Mouse (Mus musculus): ENCODE data around the gene Map4k4. TPM values are rescaled to one million over a fixed set of nuclear protein-coding genes. Genes with fewer than 3 reads are reported as not detected.

The Map4k4 gene
- 33.8 and 45.4 TPM in 2 replicates for polyA plus RNA-seq (2016; fragmentation: Nextera tagmentation; extraction: Ambion mirVana)

- 1% methylated on average over 97 of the region's 97 CpGs for WGBS
- Histone ChIP-seq H3K27me3 (ENCODE audit: low read depth, poor library complexity, severe bottlenecking) (no peaks in the 10 kb centered on the region), H3K4me3 (peak within 1 kb of the TSS; percentile 96), H3K9me3 (replicated peaks) (no peaks in the 10 kb centered on the region), H3K4me1 (peaks cover 43% of the 10 kb centered on the region), H3K27ac (peak within 1 kb of the TSS; percentile 100), H3K36me3 (peaks cover 25% of the 10 kb centered on the region)
- DNase-seq (ENCODE audit: low spot score), result peak; percentile 87
Observed at GRCm38 (mm10) chr1:39900181-39901005, at the start of gene Map4k4. TSS of gene Map4k4 (plus strand) at chr1:39900913.

- Histone ChIP-seq H3K27me3 (ENCODE audit: low read depth, poor library complexity, severe bottlenecking) (no peaks in the 10 kb centered on the region), H3K4me3 (no peak overlapping the region), H3K27ac (no peak overlapping the region), H3K9me3 (replicated peaks) (no peaks in the 10 kb centered on the region), H3K4me1 (peaks cover 8% of the 10 kb centered on the region), H3K36me3 (no peaks in the 10 kb centered on the region)
- WGBS, result 90% methylated on average over 6 of the region's 6 CpGs
- no peak for DNase-seq (ENCODE audit: low spot score)
Observed at GRCm38 (mm10) chr1:39855949-39856348, 44.8 kb upstream of the Map4k4 start.

GRCm38 (mm10) chr1:39856795-39857447 lies 43.8 kb upstream of the Map4k4 start:
- no peak for DNase-seq (ENCODE audit: low spot score)
- Histone ChIP-seq H3K36me3 (no peaks in the 10 kb centered on the region), H3K27me3 (ENCODE audit: low read depth, poor library complexity, severe bottlenecking) (no peaks in the 10 kb centered on the region), H3K4me1 (peaks cover 8% of the 10 kb centered on the region), H3K27ac (no peak overlapping the region), H3K4me3 (no peak overlapping the region), H3K9me3 (replicated peaks) (no peaks in the 10 kb centered on the region)
- WGBS, result 89% methylated on average over 7 of the region's 7 CpGs

- Histone ChIP-seq H3K27me3 (ENCODE audit: low read depth, poor library complexity, severe bottlenecking) (no peaks in the 10 kb centered on the region), H3K36me3 (no peaks in the 10 kb centered on the region), H3K27ac (no peak overlapping the region), H3K4me1 (peaks cover 8% of the 10 kb centered on the region), H3K9me3 (replicated peaks) (no peaks in the 10 kb centered on the region), H3K4me3 (no peak overlapping the region)
- 91% methylated on average over 6 of the region's 6 CpGs for WGBS
- no peak for DNase-seq (ENCODE audit: low spot score)
Observed at GRCm38 (mm10) chr1:39857448-39857820, 43.3 kb upstream of the Map4k4 start.

GRCm38 (mm10) chr1:39859213-39859612 lies 41.5 kb upstream of the Map4k4 start:
- 16% methylated on average over 6 of the region's 6 CpGs for WGBS
- Histone ChIP-seq H3K27ac (no peak overlapping the region), H3K4me3 (no peak overlapping the region), H3K27me3 (ENCODE audit: low read depth, poor library complexity, severe bottlenecking) (no peaks in the 10 kb centered on the region), H3K36me3 (no peaks in the 10 kb centered on the region), H3K4me1 (peaks cover 8% of the 10 kb centered on the region), H3K9me3 (replicated peaks) (no peaks in the 10 kb centered on the region)
- DNase-seq (ENCODE audit: low spot score), result no peak

GRCm38 (mm10) chr1:39866367-39867141 lies 34.2 kb upstream of the Map4k4 start:
- 86% methylated on average over 9 of the region's 9 CpGs for WGBS
- Histone ChIP-seq H3K27ac (peak overlapping the region; percentile 67; the same call in 1 of the 2 replicates), H3K4me3 (no peak overlapping the region), H3K4me1 (peaks cover 35% of the 10 kb centered on the region), H3K36me3 (no peaks in the 10 kb centered on the region), H3K9me3 (replicated peaks) (no peaks in the 10 kb centered on the region), H3K27me3 (ENCODE audit: low read depth, poor library complexity, severe bottlenecking) (no peaks in the 10 kb centered on the region)
- no peak for DNase-seq (ENCODE audit: low spot score)

GRCm38 (mm10) chr1:39867142-39867525 lies 33.6 kb upstream of the Map4k4 start:
- peak overlapping the region; percentile 67 for H3K27ac ChIP-seq

GRCm38 (mm10) chr1:39867966-39868593 lies 32.6 kb upstream of the Map4k4 start:
- H3K4me1 ChIP-seq, result peaks cover 35% of the 10 kb centered on the region
- no peaks in the 10 kb centered on the region for H3K9me3 ChIP-seq (replicated peaks)
- H3K27ac ChIP-seq, result peak overlapping the region; percentile 67
- H3K4me3 ChIP-seq, result peak overlapping the region; percentile 7; the same call in 1 of the 2 replicates
- no peaks in the 10 kb centered on the region for H3K36me3 ChIP-seq
- peak; percentile 72 for DNase-seq (ENCODE audit: low spot score)
- H3K27me3 ChIP-seq (ENCODE audit: low read depth, poor library complexity, severe bottlenecking), result no peaks in the 10 kb centered on the region
- WGBS, result 6% methylated on average over 6 of the region's 6 CpGs

More at GRCm38 (mm10) chr1:39867142-39867525, 33.6 kb upstream of the Map4k4 start:
- H3K4me3 ChIP-seq, result no peak overlapping the region
- no peaks in the 10 kb centered on the region for H3K36me3 ChIP-seq
- DNase-seq (ENCODE audit: low spot score), result no peak
- H3K4me1 ChIP-seq, result peaks cover 35% of the 10 kb centered on the region
- H3K27me3 ChIP-seq (ENCODE audit: low read depth, poor library complexity, severe bottlenecking), result no peaks in the 10 kb centered on the region
- no peaks in the 10 kb centered on the region for H3K9me3 ChIP-seq (replicated peaks)
- 69% methylated on average over 7 of the region's 7 CpGs for WGBS

- Histone ChIP-seq H3K9me3 (replicated peaks) (no peaks in the 10 kb centered on the region), H3K4me1 (peaks cover 35% of the 10 kb centered on the region), H3K27me3 (ENCODE audit: low read depth, poor library complexity, severe bottlenecking) (no peaks in the 10 kb centered on the region), H3K36me3 (no peaks in the 10 kb centered on the region), H3K27ac (peak overlapping the region; percentile 67), H3K4me3 (no peak overlapping the region)
- no peak for DNase-seq (ENCODE audit: low spot score)
- WGBS, result 55% methylated on average over 10 of the region's 10 CpGs
Observed at GRCm38 (mm10) chr1:39868825-39869571, 31.7 kb upstream of the Map4k4 start.

- Histone ChIP-seq H3K36me3 (no peaks in the 10 kb centered on the region), H3K27ac (peak overlapping the region; percentile 67), H3K27me3 (ENCODE audit: low read depth, poor library complexity, severe bottlenecking) (no peaks in the 10 kb centered on the region), H3K4me3 (no peak overlapping the region), H3K4me1 (peaks cover 35% of the 10 kb centered on the region), H3K9me3 (replicated peaks) (no peaks in the 10 kb centered on the region)
- WGBS, result 56% methylated on average over 12 of the region's 12 CpGs
- DNase-seq (ENCODE audit: low spot score), result peak; percentile 40
Observed at GRCm38 (mm10) chr1:39869721-39870201, 31.0 kb upstream of the Map4k4 start.

- 73% methylated on average over 3 of the region's 3 CpGs for WGBS
- DNase-seq (ENCODE audit: low spot score), result no peak
- no peak overlapping the region for H3K4me3 ChIP-seq
- H3K4me1 ChIP-seq, result peaks cover 8% of the 10 kb centered on the region
- H3K27me3 ChIP-seq (ENCODE audit: low read depth, poor library complexity, severe bottlenecking), result no peaks in the 10 kb centered on the region
- H3K27ac ChIP-seq, result no peak overlapping the region
- no peaks in the 10 kb centered on the region for H3K36me3 ChIP-seq
- no peaks in the 10 kb centered on the region for H3K9me3 ChIP-seq (replicated peaks)
Observed at GRCm38 (mm10) chr1:39877981-39878380, 22.7 kb upstream of the Map4k4 start.

- no peaks in the 10 kb centered on the region for H3K9me3 ChIP-seq (replicated peaks)
- DNase-seq (ENCODE audit: low spot score), result no peak
- H3K4me3 ChIP-seq, result no peak overlapping the region
- no peak overlapping the region for H3K27ac ChIP-seq
- H3K4me1 ChIP-seq, result peaks cover 7% of the 10 kb centered on the region
- H3K27me3 ChIP-seq (ENCODE audit: low read depth, poor library complexity, severe bottlenecking), result no peaks in the 10 kb centered on the region
- 93% methylated on average over 4 of the region's 4 CpGs for WGBS
- H3K36me3 ChIP-seq, result no peaks in the 10 kb centered on the region
Observed at GRCm38 (mm10) chr1:39882505-39882904, 18.2 kb upstream of the Map4k4 start.

Data from limb, embryonic 10.5 days (tissue).